Mouse (Mus musculus) midbrain, postnatal 0 days (tissue): ENCODE measurements around the gene S100pbp. TPM values are rescaled to one million over a fixed set of nuclear protein-coding genes. Genes with fewer than 3 reads are reported as not detected.
A peak's percentile ranks its signal among the peaks of the same experiment; 100 is the strongest.

Source experiments
- ATAC-seq: fragments of 200-750 bp; cut with Nextera tagmentation; 2 replicates; pipeline ENCODE4 v1.8.0; 2017; ENCODE audit warnings: moderate number of reproducible peaks, mild to moderate bottlenecking, moderate TSS enrichment, moderate library complexity; ENCODE audit not compliant: low FRiP score
- DNase-seq: peaks from one replicate; pipeline ENCODE4 v3.0.0-alpha.2; 2015; ENCODE audit warnings: low spot score
- H3K27ac ChIP-seq: fragments of 300-500 bp; sonication (generic); 2 replicates; pipeline ENCODE4 v1.5.1; 2014; ENCODE audit warnings: low read depth, mild to moderate bottlenecking, low read length, mixed read lengths
- H3K27me3 ChIP-seq: fragments of 300-500 bp; sonication (generic); 2 replicates; pipeline ENCODE4 v1.6.1; 2014; ENCODE audit warnings: low read length, control low read depth, mixed read lengths; ENCODE audit not compliant: insufficient read depth
- H3K36me3 ChIP-seq: fragments of 300-500 bp; sonication (generic); 2 replicates; pipeline ENCODE4 v1.6.1; 2014; ENCODE audit warnings: low read length, control low read depth, mixed read lengths; ENCODE audit not compliant: insufficient read depth
- H3K4me1 ChIP-seq: fragments of 300-500 bp; sonication (generic); 2 replicates; pipeline ENCODE4 v1.6.1; 2014; ENCODE audit warnings: mild to moderate bottlenecking, control low read depth, antibody characterized with exemption, low read length, mixed read lengths; ENCODE audit not compliant: insufficient read depth
- H3K4me2 ChIP-seq: fragments of 300-500 bp; sonication (generic); 2 replicates; pipeline ENCODE4 v1.6.1; 2014; ENCODE audit warnings: low read depth, mild to moderate bottlenecking, low read length, mixed read lengths; ENCODE audit not compliant: poor library complexity, severe bottlenecking
- H3K4me3 ChIP-seq: fragments of 300-500 bp; sonication (generic); 2 replicates; pipeline ENCODE4 v1.5.1; 2014; ENCODE audit warnings: low read depth, mild to moderate bottlenecking, low read length, moderate library complexity
- H3K9ac ChIP-seq: fragments of 300-500 bp; sonication (generic); replicated peaks from 2 replicates; pipeline ENCODE4 v1.6.1; 2014; ENCODE audit warnings: mild to moderate bottlenecking, low read length, moderate library complexity, mixed read lengths; ENCODE audit not compliant: poor library complexity, severe bottlenecking
- H3K9me3 ChIP-seq: fragments of 300-500 bp; sonication (generic); 2 replicates; pipeline ENCODE4 v1.6.1; 2016; ENCODE audit warnings: low read length, control low read depth
- CTCF ChIP-seq: IDR thresholded peaks from 2 replicates; pipeline ENCODE4 v1.5.1; 2016; ENCODE audit warnings: antibody characterized with exemption, mild to moderate bottlenecking
- WGBS: fragments of 180-500 bp; shearing (Covaris S2); extraction: QIAGEN DNeasy Blood & Tissue Kit; methylation state at CpG from one replicate; pipeline ENCODE4 v1.1.7; 2014; 5-methylcytosine and 5-hydroxymethylcytosine counted together
- polyA plus RNA-seq: library from polyadenylated mRNA; unstranded; fragments of >200 nt; fragmentation: Nextera tagmentation; extraction: Ambion mirVana; gene quantifications from 2 replicates; pipeline ENCODE4 v1.2.1, GENCODE M21; 2015
- total RNA-seq: library from RNA; depleted of rRNA; stranded (reverse); fragments of >200 nt; gene quantifications from 2 replicates; pipeline ENCODE4 v1.2.3, GENCODE M21; 2014

S100pbp gene
- total and polyA plus RNA-seq, 2 experiments from 2014 or later, result 24.2 to 49.6 TPM

DNA sequence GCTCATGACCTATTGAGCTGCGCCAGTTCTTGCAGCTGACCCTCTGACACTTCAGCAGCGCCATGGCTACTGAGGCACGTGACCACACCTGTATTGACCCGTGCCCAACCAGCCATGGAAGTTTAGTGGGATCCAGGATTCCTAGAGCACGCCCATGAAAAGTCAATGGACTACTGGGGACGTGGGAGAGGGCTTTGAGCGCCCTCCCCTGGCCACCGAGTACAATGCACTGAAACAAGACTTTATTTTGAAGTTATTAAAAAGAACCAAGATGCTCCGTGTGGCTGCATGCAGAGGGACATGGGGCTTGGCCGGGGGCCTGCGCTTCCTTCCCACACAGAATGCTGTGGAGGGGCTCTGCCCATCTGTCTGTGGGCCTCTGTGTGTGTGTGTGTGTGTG is 78.2 kb downstream of the S100pbp start:
- H3K9me3 ChIP-seq, result no peaks in the 10 kb centered on the region
- no peak overlapping the region for H3K9ac ChIP-seq
- H3K27ac ChIP-seq, result no peak overlapping the region
- H3K4me2 ChIP-seq, result no peak overlapping the region
- H3K4me3 ChIP-seq, result no peak overlapping the region
- peak; percentile 64 for TF ChIP-seq CTCF
- 63% methylated on average over 11 of the region's 11 CpGs for WGBS
- H3K27me3 ChIP-seq, result peaks cover 7% of the 10 kb centered on the region
- 0 out of 2 replicates have a peak, but pooled peaks cover 3% of the 10 kb centered on the region for H3K36me3 ChIP-seq
- ATAC-seq, result no peak
- DNase-seq, result peak; percentile 42
- no peaks in the 10 kb centered on the region for H3K4me1 ChIP-seq

DNA sequence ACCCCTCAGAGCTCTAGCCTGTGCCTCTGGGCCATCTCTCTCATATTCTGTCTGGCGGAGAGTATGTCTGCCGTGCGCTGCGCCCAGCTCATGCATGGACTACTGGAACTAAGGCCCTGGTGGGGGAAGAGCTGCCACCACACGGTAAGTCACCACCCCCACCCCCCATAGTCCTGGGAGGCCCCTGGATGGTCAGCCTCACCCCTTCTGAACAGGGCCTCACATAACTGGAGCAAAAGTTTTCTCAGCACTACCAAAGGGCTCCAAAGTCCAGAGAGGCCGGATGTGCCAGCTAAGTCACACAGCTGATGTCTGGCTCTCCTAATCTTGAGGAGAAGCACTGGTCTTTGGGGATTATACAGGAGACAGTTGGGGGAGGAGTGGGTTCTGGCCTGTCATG is 78.7 kb downstream of the S100pbp start:
- 0 out of 2 replicates have a peak, but pooled peaks cover 3% of the 10 kb centered on the region for H3K36me3 ChIP-seq
- no peaks in the 10 kb centered on the region for H3K9me3 ChIP-seq
- H3K9ac ChIP-seq, result no peak overlapping the region
- peaks cover 13% of the 10 kb centered on the region for H3K27me3 ChIP-seq
- no peaks in the 10 kb centered on the region for H3K4me1 ChIP-seq
- no peak overlapping the region for H3K4me2 ChIP-seq
- ATAC-seq (no peak), DNase-seq (no peak)
- no peak for TF ChIP-seq CTCF
- no peak overlapping the region for H3K27ac ChIP-seq
- H3K4me3 ChIP-seq, result no peak overlapping the region
- WGBS, result 87% methylated on average over 6 of the region's 6 CpGs

DNA sequence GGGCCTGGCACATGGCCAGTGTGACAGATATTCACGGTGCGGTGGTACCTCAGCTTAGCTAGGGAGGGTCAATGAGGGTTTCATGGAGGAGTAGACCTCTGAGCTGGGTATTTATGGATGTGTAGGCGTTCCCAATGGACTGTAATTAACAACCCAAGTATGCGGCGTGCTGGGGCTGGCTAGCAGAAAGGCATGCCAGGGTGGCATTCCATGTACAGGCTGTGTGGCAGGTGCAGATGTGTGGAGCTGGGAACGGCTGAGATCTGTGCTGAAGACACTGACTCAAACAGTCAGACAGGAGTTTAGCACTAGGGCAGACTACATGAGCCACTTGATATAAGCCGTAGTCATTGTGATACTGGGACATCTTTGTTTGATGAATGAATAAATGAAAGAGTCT is 80.9 kb downstream of the S100pbp start:
- no peak overlapping the region for H3K27ac ChIP-seq
- TF ChIP-seq CTCF, result no peak
- H3K4me2 ChIP-seq, result no peak overlapping the region
- 81% methylated on average over 7 of the region's 7 CpGs for WGBS
- no peak for DNase-seq
- ATAC-seq, result no peak
- H3K4me3 ChIP-seq, result no peak overlapping the region
- 0 out of 2 replicates have a peak, but pooled peaks cover 3% of the 10 kb centered on the region for H3K36me3 ChIP-seq
- no peak overlapping the region for H3K9ac ChIP-seq
- H3K9me3 ChIP-seq, result no peaks in the 10 kb centered on the region
- H3K4me1 ChIP-seq, result no peaks in the 10 kb centered on the region
- H3K27me3 ChIP-seq, result peaks cover 32% of the 10 kb centered on the region

DNA sequence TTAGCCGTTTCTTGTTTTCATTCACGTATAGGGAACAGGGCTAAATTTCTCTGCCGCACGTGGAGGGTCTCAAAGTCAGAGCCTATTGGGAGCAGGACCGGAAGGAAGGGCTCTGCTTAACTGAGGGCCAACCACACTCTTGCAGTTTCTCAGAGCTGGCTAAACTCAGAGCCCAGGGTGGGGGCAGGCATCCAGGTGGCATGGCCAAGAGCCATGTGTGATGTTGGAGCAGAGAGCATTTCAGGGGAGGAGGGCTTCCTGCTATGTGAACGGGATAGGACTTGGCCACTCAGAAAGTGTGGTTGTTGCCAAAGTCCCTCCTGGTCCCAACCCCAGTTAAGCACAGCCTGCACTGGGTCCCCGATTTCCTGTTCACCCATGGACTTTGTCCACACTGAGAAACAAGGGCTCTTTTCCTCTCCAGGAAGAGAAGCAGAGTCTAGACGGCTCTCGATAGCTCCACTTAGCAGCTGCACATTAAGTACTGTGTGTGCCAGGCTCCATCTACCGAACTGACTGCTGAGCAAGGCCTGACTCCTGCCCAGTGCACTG is 82.1 kb downstream of the S100pbp start:
- ATAC-seq (no peak), DNase-seq (no peak)
- no peak for TF ChIP-seq CTCF
- no peaks in the 10 kb centered on the region for H3K9me3 ChIP-seq
- 0 out of 2 replicates have a peak, but pooled peaks cover 3% of the 10 kb centered on the region for H3K36me3 ChIP-seq
- 71% methylated on average over 10 of the region's 10 CpGs for WGBS
- H3K9ac ChIP-seq, result no peak overlapping the region
- H3K4me2 ChIP-seq, result no peak overlapping the region
- H3K27ac ChIP-seq, result no peak overlapping the region
- no peaks in the 10 kb centered on the region for H3K4me1 ChIP-seq
- peaks cover 33% of the 10 kb centered on the region for H3K27me3 ChIP-seq
- H3K4me3 ChIP-seq, result no peak overlapping the region

DNA sequence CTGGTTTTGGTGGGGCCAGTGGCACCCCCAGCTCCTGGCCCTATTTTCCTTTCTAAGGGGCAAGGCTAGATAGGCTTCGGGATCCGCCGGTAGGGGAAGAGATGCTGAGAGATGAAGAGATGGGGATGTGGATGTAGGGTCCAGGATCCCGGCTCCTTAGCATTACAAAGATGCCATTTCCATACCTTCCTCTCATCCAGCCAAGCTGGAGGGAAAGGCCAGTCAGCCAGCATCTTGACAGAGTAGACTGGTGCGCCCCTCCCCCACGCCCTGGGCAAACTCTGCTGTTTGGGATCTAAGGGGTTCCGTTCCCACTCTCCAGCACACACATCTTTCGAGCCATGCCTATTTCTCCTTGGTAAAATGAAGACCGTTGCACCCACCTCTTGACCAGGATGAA is 83.5 kb downstream of the S100pbp start:
- 26% methylated on average over 9 of the region's 9 CpGs for WGBS
- H3K4me2 ChIP-seq, result no peak overlapping the region
- H3K27ac ChIP-seq, result no peak overlapping the region

DNA sequence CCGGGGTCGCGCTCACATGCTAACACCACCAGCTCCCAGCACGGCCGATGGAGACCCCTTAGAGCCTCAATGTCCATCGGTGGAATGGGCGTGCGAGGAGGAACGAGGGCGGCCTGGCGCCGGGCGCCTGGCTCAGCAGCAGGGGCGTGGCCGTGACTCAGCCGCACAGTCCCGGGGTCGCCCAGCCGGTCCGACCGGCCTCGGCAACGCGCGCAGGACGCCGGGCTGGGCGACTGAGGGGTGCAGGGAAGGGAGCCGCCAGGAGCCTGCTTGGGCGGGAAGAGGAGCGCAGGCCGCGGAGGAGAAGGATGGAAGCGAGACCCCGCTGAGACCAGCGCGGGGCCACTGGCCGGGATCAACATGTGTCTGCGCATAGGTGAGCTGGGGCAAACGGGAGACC is 84.2 kb downstream of the S100pbp start, which contains the start of gene Tmem54:
TSS of gene Tmem54 (plus strand) at position 193 of the 400 bp plus-strand sequence.
- Histone ChIP-seq H3K9me3 (no peaks in the 10 kb centered on the region), H3K36me3 (no peaks in the 10 kb centered on the region), H3K4me2 (peak within 1 kb of the TSS; percentile 31), H3K4me3 (peak within 1 kb of the TSS; percentile 25; the same call in 1 of the 2 replicates), H3K4me1 (no peaks in the 10 kb centered on the region), H3K27me3 (peaks cover 33% of the 10 kb centered on the region), H3K9ac (no peak within 1 kb of the TSS), H3K27ac (no peak within 1 kb of the TSS)
- DNase-seq (no peak), ATAC-seq (no peak)
- no peak for TF ChIP-seq CTCF
- 3% methylated on average over 40 of the region's 40 CpGs for WGBS

More for the DNA sequence above, 83.5 kb downstream of the S100pbp start:
- no peak overlapping the region for H3K9ac ChIP-seq
- H3K9me3 ChIP-seq, result no peaks in the 10 kb centered on the region
- peaks cover 33% of the 10 kb centered on the region for H3K27me3 ChIP-seq
- H3K36me3 ChIP-seq, result no peaks in the 10 kb centered on the region
- H3K4me3 ChIP-seq, result no peak overlapping the region; the same call in 1 of the 2 replicates
- ATAC-seq (no peak), DNase-seq (no peak)
- TF ChIP-seq CTCF, result no peak
- H3K4me1 ChIP-seq, result no peaks in the 10 kb centered on the region
